Mouse (Mus musculus): ENCODE measurements around the gene Rdh11. TPM values are rescaled to one million over a fixed set of nuclear protein-coding genes. Genes with fewer than 3 reads are reported as not detected.
A peak's percentile ranks its signal among the peaks of the same experiment; 100 is the strongest.
"Not testable (repeated sequence)": the region's sequence is repeated elsewhere in the genome, so short reads cannot be mapped to it uniquely, and the experiment has no call there.

Rdh11 gene
- polyA plus RNA-seq (2015; fragmentation: Nextera tagmentation; extraction: Ambion mirVana) = 25.2 and 26.1 TPM in 2 replicates

DNA sequence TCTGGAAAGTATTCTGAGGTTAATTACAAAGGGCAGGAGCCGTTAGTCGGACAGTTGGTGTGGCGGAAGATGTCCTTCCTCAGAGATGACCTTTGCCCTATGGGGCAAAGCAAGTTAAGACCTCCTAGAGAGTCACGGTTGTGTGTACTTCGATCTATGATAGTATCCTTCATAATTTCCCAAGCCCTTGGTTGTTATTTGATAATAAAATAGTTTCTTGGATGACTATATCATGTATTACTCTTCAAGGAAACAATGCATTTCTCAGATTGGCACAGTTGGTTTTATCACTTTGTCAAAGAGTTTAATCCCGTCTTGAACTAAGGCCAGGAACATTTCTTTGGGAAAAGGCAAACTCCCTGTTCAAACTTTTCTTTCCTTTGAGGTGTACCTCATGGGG, at the start of gene Rdh11:
Gene Rdh11 (minus strand): TSS at position 101 of the 400 bp plus-strand sequence.
- peaks cover 18% of the 10 kb centered on the region for H3K4me1 ChIP-seq
- peak within 1 kb of the TSS; percentile 40; the same call in 1 of the 2 replicates for H3K27ac ChIP-seq
- no peaks in the 10 kb centered on the region for H3K9me3 ChIP-seq (replicated peaks)
- WGBS = 62% methylated on average over 6 of the region's 6 CpGs
- H3K27me3 ChIP-seq = no peaks in the 10 kb centered on the region
- peak within 1 kb of the TSS; percentile 74 for H3K9ac ChIP-seq
- H3K4me2 ChIP-seq = peak within 1 kb of the TSS; percentile 78
- no peak for ATAC-seq
- peak within 1 kb of the TSS; percentile 71 for H3K4me3 ChIP-seq
- H3K36me3 ChIP-seq (ENCODE audit: poor library complexity, severe bottlenecking) = peaks cover 12% of the 10 kb centered on the region

DNA sequence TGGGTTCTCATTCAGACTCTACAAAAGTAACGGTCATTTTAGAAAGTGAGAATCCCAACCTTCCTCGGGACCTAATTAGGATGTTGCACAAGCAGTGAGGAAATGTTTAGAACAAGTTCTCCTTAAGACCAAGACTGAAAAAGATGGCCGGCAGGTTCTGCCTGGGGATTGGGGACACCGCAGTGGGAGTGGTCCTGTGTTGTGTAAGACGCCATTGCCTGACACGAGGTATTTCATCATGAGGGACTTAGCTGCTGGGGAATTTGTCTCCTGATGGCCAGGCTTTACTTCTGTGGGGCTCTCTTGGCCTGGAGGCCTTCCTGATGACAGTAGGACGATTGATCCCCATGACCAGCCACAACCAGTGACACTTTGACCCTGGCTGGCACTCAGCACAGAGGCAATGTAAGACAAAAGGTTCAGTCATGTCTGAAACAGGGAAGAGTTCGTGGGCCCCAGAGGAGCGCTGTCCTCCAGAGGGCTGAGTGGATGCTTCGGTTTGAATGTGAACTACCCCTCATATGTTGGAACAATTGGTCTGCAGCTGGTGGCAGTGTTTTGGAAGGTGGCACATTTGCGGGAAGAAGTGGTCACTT, 43.5 kb upstream of the Rdh11 start:
- no peak for ATAC-seq
- Histone ChIP-seq H3K9ac (no peak overlapping the region), H3K27me3 (no peaks in the 10 kb centered on the region), H3K4me2 (no peak overlapping the region), H3K36me3 (ENCODE audit: poor library complexity, severe bottlenecking) (peaks cover 72% of the 10 kb centered on the region), H3K27ac (no peak overlapping the region), H3K9me3 (replicated peaks) (no peaks in the 10 kb centered on the region), H3K4me3 (no peak overlapping the region), H3K4me1 (0 out of 2 replicates have a peak, but pooled peaks cover 4% of the 10 kb centered on the region)
- 81% methylated on average over 11 of the region's 11 CpGs for WGBS

GRCm38 (mm10) chr12:79217511-79217910, 25.4 kb upstream of the Rdh11 start:
- no peaks in the 10 kb centered on the region for H3K36me3 ChIP-seq (ENCODE audit: poor library complexity, severe bottlenecking)
- no peak overlapping the region for H3K27ac ChIP-seq
- H3K4me3 ChIP-seq = no peak overlapping the region
- WGBS = 68% methylated on average over 5 of the region's 5 CpGs
- no peak overlapping the region for H3K4me2 ChIP-seq
- no peaks in the 10 kb centered on the region for H3K4me1 ChIP-seq
- no peaks in the 10 kb centered on the region for H3K27me3 ChIP-seq
- H3K9me3 ChIP-seq (replicated peaks) = no peaks in the 10 kb centered on the region
- no peak overlapping the region for H3K9ac ChIP-seq
- ATAC-seq = no peak

GRCm38 (mm10) chr12:79211447-79211846, 19.4 kb upstream of the Rdh11 start:
- no peak for ATAC-seq
- WGBS = 89% methylated on average over 8 of the region's 8 CpGs
- H3K9me3 ChIP-seq (replicated peaks) = no peaks in the 10 kb centered on the region
- no peak overlapping the region for H3K4me3 ChIP-seq
- H3K27me3 ChIP-seq = no peaks in the 10 kb centered on the region
- H3K36me3 ChIP-seq (ENCODE audit: poor library complexity, severe bottlenecking) = no peaks in the 10 kb centered on the region
- H3K4me1 ChIP-seq = no peaks in the 10 kb centered on the region
- no peak overlapping the region for H3K27ac ChIP-seq
- no peak overlapping the region for H3K4me2 ChIP-seq
- H3K9ac ChIP-seq = no peak overlapping the region

DNA sequence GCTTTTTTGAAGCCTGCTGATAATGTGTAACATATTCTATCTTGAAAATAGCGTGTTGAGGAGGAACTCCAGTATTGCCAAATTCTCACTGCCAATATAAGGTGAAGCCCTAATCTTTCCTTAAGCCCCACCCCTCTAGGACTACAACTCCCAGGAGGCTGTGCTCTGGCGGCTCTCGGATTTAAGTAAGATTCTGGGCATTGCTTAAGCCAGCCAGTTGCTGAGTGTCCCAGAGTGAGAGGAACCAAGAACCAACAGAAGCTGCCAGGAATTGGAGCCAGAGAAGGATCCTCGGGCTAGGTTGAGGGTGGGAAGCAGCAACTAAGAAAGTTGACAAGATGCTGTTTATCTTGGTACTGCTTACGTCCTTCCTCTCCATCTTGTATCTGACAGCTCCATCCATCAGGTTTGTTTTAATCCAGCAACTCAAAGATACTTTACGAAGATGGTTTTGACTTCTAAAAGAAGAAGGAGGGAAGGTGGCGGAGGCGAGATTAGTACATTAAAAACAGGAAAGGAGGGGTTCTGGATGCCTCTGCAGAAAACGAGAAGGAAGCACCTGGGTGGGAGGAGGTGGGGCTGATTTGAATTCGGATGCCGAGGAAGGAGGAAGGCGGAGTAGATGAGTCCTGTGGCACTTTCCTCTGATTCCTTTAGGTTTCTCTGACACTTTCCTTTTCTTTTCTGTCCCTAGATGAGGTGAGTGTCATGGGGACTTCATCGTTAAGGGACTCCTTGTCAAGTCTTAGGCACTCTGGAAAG, 16.8 kb upstream of the Rdh11 start, which contains the start of gene Rdh12:
Gene Rdh12 (plus strand): TSS at position 212 of the 762 bp plus-strand sequence.
- Histone ChIP-seq H3K9me3 (replicated peaks) (no peaks in the 10 kb centered on the region), H3K4me1 (no peaks in the 10 kb centered on the region), H3K4me2 (peak within 1 kb of the TSS; percentile 72), H3K36me3 (ENCODE audit: poor library complexity, severe bottlenecking) (no peaks in the 10 kb centered on the region), H3K27me3 (no peaks in the 10 kb centered on the region), H3K9ac (peak within 1 kb of the TSS; percentile 58), H3K4me3 (peak within 1 kb of the TSS; percentile 44), H3K27ac (no peak within 1 kb of the TSS)
- 5% methylated on average over 13 of the region's 13 CpGs for WGBS
- peak; percentile 73 for ATAC-seq

DNA sequence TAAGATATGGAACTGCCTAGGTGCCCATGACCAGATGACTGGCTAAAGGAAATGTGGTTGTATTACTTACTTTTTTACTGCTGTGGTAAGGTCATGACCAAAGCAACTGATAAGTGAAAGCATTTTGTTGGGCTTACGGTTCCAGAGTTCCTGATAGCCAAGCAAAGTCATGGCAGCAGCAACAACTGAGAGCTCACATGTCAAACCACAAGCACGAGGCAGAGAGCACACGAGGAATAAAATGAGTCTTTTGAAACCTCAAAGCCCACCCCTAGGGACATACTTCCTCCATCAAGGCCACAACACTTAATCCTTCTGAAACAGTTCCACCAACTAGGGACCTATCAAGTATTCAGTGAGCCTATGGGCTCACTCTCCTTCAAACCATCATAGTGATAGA, 9.8 kb upstream of the Rdh11 start:
- WGBS = 68% methylated on average over 3 of the region's 3 CpGs
- ATAC-seq = no peak

GRCm38 (mm10) chr12:79197105-79197504, 5.0 kb upstream of the Rdh11 start:
- Histone ChIP-seq H3K9me3 (replicated peaks) (no peaks in the 10 kb centered on the region), H3K27ac (no peak overlapping the region), H3K36me3 (ENCODE audit: poor library complexity, severe bottlenecking) (no peaks in the 10 kb centered on the region), H3K4me3 (no peak overlapping the region), H3K27me3 (no peaks in the 10 kb centered on the region), H3K9ac (no peak overlapping the region), H3K4me1 (no peaks in the 10 kb centered on the region), H3K4me2 (no peak overlapping the region)
- ATAC-seq = no peak
- 89% methylated on average over 5 of the region's 5 CpGs for WGBS

More for the DNA sequence above, 9.8 kb upstream of the Rdh11 start:
- Histone ChIP-seq H3K9ac (no peak overlapping the region), H3K4me2 (no peak overlapping the region), H3K9me3 (replicated peaks) (no peaks in the 10 kb centered on the region), H3K4me3 (no peak overlapping the region), H3K27ac (no peak overlapping the region), H3K4me1 (no peaks in the 10 kb centered on the region), H3K36me3 (ENCODE audit: poor library complexity, severe bottlenecking) (no peaks in the 10 kb centered on the region), H3K27me3 (no peaks in the 10 kb centered on the region)

- ATAC-seq = no peak
- H3K36me3 ChIP-seq (ENCODE audit: poor library complexity, severe bottlenecking) = peaks cover under 1% of the 10 kb centered on the region
- no peak overlapping the region for H3K27ac ChIP-seq
- H3K27me3 ChIP-seq = no peaks in the 10 kb centered on the region
- H3K9me3 ChIP-seq (replicated peaks) = no peaks in the 10 kb centered on the region
- no peak overlapping the region for H3K9ac ChIP-seq
- H3K4me1 ChIP-seq = peaks cover 18% of the 10 kb centered on the region
- no peak overlapping the region for H3K4me2 ChIP-seq
- 4% methylated on average over 3 of the region's 3 CpGs for WGBS
- no peak overlapping the region for H3K4me3 ChIP-seq
Observed at GRCm38 (mm10) chr12:79193441-79193840, 1.3 kb upstream of the Rdh11 start.

DNA sequence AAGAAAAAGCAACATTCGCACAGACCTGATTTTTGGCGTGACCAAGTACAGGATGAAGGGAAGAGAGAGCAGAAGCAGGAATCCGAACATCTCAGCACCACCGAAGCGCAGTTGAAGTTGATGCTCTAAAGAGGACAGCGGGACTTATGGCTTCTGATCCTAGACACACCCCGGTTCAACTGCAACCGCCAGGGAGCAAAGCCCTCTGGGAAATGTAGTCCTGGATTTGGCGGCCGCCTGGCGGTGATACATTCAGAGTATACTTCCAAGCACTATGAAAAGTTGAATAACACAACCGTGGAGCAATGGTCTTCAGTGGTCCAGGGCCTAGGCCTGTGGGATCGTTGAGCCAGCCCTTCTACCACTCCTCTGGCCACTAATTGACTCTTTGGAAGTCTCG, 392 bp downstream of the Rdh11 start:
- peaks cover 18% of the 10 kb centered on the region for H3K4me1 ChIP-seq
- H3K27me3 ChIP-seq = no peaks in the 10 kb centered on the region
- H3K4me3 ChIP-seq = peak overlapping the region; percentile 71
- H3K27ac ChIP-seq = peak overlapping the region; percentile 40; the same call in 1 of the 2 replicates
- peak; percentile 93 for ATAC-seq
- peaks cover 16% of the 10 kb centered on the region for H3K36me3 ChIP-seq (ENCODE audit: poor library complexity, severe bottlenecking)
- H3K9me3 ChIP-seq (replicated peaks) = no peaks in the 10 kb centered on the region
- H3K4me2 ChIP-seq = peak overlapping the region; percentile 78
- H3K9ac ChIP-seq = peak overlapping the region; percentile 74
- 6% methylated on average over 14 of the region's 14 CpGs for WGBS

DNA sequence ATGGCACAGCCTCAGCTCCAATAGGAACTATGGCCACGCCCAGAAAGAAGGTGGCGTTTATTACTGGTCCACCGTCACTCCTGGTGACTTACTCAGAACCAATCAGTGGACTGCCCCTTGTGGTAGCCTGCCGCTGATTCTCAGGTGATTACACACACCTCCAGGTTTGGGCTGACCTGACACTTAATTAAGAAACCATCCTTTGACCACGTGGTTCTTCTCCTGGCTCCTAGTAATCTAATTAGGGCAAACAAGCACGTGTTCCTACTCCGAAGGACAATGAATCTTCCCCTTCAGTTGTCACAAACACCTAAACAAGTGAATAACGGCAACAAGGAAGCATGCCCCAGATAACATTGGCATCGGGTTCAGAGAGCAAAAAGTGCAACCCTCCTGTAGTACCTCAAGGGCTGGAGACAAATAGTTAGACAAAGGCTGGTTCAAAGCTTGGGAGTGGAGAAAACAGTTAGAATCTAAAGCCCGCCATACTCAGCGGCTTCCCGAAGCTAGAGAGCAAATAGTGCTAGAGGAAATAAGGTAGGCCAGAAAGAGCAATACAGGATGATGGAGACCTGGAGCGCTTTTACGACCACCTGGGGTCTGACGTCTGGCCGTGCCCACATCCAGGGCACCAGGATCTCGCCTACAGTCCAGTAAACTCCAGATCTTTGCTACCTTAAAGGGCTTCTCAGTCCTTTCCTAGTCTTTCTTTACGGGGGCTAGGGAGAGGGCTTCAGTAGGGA, 991 bp downstream of the Rdh11 start:
- Histone ChIP-seq H3K4me1 (peaks cover 18% of the 10 kb centered on the region), H3K27ac (peak overlapping the region; percentile 40; the same call in 1 of the 2 replicates), H3K9me3 (replicated peaks) (no peaks in the 10 kb centered on the region), H3K4me2 (peak overlapping the region; percentile 78), H3K27me3 (no peaks in the 10 kb centered on the region), H3K9ac (peak overlapping the region; percentile 74), H3K4me3 (peak overlapping the region; percentile 71), H3K36me3 (ENCODE audit: poor library complexity, severe bottlenecking) (peaks cover 22% of the 10 kb centered on the region)
- peak; percentile 95 for ATAC-seq
- under 1% methylated on average over 18 of the region's 18 CpGs for WGBS

DNA sequence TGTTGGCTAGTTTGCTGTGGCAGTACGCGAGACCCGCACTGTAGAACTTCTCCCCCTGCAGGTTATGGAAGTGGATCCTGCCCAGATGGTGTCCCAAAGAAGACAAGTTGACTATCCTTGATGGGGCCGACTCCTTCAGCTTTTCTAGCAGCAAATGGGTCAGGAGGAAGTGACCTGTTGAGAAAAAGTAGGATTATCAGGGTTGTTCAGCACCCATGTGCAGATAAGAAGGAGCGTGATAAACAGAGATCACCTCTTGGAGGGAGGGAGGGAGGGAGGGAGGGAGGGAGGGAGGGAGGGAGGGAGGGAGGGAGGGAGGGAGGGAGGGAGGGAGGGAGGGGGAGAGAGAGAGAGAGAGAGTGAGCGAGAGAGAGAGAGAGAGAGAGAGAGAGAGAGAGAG, 6.9 kb downstream of the Rdh11 start:
- H3K9ac ChIP-seq; H3K4me3 ChIP-seq; H3K9me3 ChIP-seq (replicated peaks); H3K27ac ChIP-seq; ATAC-seq; H3K4me2 ChIP-seq; H3K27me3 ChIP-seq: not testable (repeated sequence)
- WGBS = 87% methylated on average over 5 of the region's 6 CpGs
- Histone ChIP-seq H3K36me3 (ENCODE audit: poor library complexity, severe bottlenecking) (peaks cover 77% of the 10 kb centered on the region), H3K4me1 (peaks cover 12% of the 10 kb centered on the region)

- 97% methylated on average over 5 of the region's 5 CpGs for WGBS
- H3K36me3 ChIP-seq (ENCODE audit: poor library complexity, severe bottlenecking) = peaks cover 44% of the 10 kb centered on the region
Observed at GRCm38 (mm10) chr12:79175998-79176397, 16.1 kb downstream of the Rdh11 start.

More at GRCm38 (mm10) chr12:79175998-79176397, 16.1 kb downstream of the Rdh11 start:
- Histone ChIP-seq H3K4me1 (peaks cover 10% of the 10 kb centered on the region), H3K9me3 (replicated peaks) (no peaks in the 10 kb centered on the region), H3K27ac (no peak overlapping the region), H3K4me3 (no peak overlapping the region), H3K27me3 (no peaks in the 10 kb centered on the region), H3K4me2 (no peak overlapping the region), H3K9ac (no peak overlapping the region)
- no peak for ATAC-seq
